Mouse (Mus musculus): ENCODE results near the gene Ms4a6c. TPM values are rescaled to one million over a fixed set of nuclear protein-coding genes. Genes with fewer than 3 reads are reported as not detected.
"Not testable (repeated sequence)": the region's sequence is repeated elsewhere in the genome, so short reads cannot be mapped to it uniquely, and the experiment has no call there.

Ms4a6c gene
- total RNA-seq, 1 experiment from 2014 or later, result 6.7 TPM

DNA sequence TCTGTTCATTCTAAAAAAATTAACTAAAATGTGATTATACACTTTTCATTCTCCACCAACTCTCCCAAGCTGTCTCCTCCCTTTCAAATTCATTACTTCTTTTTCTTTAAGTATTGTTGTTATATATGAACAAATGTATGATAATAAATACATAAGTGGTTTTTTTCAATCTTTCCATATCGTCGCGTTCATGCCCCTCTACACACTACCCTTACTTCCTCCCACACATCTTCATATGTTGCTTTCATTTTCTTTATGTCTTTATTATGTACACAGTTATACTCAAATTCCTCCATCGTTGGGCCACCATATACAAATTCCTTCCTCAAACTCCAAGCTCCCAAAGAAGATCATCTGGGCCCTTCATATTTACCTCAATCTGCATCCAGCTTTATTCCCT lies 32.2 kb downstream of the Ms4a6c start:
- DNase-seq, result no peak

DNA sequence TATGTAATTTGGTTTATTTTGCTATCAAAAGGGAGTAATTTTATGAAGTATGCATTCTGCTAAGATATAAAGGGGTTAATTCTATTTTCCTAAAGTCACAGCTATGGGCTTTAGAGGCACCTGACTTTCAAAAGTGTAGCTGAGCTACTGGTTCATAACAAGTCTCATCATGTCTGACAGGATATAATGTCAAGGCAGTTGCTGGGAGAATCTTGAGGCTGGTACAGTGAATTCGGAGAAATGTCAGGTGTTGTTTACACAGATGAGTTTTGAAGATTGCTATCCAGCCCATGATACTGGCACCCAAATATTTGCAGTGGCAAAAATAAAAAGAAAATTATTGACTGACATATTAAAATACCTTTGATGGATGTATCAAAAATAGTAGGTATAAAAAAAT lies 35.7 kb downstream of the Ms4a6c start:
- no peak for DNase-seq

DNA sequence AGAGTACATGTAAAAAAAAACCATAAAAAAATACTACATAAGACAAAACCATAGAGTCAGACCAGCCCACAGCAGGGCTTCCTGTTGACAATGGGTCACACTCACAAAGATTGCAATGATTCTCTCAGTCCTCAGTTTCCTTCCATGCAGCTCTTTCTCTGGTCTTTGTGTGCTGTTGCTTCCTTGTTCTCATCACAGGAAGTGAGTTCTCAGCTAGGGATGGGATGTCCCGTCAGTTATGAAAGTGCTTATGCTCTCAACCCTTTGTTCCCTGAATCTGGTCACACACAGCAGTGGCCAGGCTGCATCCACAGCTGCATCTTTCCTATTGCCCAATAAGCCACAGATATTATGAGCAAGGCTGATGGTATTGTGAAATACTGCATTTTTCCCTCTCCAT lies 44.3 kb downstream of the Ms4a6c start:
- no peak for DNase-seq

DNA sequence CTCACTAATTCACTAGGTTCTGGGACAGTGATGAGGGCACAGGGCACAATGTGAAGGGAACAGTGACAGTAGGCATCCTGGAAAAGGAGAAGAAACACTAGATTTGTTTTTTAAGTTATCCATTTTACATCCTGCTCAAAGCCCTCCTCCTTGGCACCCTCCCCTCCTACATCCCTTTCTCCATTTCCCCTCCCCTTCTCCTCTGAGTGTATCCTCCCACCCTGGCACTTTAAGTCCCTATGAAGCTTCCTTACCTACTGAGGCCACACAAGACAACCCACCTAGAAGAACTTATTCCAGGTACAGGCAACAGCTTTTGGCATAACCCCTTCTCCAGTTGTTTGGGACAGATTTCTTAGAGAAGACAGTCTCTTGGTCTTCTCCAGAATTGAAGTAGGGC lies 47.1 kb downstream of the Ms4a6c start, which contains the start of gene Ms4a6b:
Ms4a6b (plus strand) TSS at position 267 of the 400 bp plus-strand sequence.
- no peak for DNase-seq

DNA sequence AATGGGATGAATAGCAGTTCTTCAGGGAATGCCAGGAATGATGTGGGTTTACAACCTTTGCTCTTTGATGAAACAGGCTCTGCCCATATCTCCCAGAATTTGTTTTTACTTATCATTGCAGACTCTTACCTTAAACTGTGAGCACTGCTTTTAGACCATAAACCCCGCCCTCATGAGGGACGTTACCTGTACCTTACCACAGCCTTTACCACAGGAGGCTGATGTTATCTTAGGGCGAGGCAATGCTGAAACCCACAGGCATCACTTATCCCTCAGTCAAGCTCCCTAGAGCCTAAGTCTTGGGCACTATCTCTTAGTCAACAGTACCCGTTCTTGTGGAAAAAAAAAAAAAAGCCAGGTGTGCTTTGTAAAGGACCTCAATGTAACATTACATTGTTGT lies 47.7 kb downstream of the Ms4a6c start:
- no peak for DNase-seq

DNA sequence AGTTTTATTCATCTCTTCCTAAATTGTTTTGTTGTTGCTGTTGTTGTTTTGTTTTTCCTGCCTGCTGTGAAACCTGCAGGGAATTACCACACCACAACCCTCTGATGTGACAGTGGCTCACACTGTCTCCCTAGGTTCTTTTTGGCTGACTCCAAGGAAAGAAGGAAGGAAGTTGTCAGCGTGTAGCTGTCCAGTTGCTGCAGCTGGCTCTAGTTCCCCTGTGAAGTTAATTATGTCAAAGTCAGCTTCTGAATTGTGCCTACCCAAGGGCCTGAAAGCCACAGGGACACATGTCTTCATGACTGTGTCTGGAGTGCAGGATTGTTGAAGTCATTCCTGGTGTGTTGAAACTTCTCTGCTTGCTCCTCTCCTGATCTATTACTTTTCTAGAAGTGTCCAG lies 48.2 kb downstream of the Ms4a6c start:
- not testable (repeated sequence) for DNase-seq

DNA sequence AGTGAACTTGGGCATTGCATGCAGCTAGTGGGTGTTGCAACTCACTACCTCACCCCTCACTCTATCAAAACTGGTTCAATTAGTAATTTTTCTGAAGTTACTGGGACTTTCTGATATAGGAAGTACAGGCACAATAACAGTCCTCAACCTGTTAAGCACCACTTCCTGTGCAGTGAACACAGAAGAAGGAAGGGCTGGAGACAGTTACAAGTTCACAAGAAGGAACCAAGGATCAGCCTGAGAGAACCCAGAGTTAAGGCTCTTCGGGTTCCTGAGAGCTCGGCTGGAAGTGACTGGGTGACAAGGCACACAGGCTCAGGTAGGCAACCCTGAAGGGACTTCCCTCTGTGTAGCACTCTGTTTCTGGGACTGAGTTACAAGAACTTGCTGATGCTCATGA lies 49.2 kb downstream of the Ms4a6c start:
- not testable (repeated sequence) for DNase-seq

DNA sequence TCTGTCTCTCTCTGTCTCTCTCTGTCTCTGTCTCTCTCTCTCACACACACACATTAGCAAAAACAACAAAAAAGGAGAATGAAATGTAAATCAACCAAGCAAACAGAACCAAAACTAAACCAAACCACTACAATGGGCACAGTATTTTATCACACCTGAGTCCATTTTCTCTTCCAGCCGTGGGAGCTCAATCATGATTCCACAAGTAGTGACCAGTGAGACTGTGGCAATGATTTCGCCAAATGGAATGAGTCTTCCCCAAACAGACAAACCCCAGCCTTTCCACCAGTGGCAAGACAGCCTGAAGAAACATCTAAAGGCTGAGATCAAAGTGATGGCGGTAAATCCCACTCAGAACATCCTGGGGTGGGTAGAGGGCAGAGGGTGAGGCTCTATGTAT lies 51.0 kb downstream of the Ms4a6c start:
- no peak for DNase-seq

Other genes with a start within 250 kb of the Ms4a6c start
- not detected in 2 replicates for gene Ms4a12, start 236.9 kb upstream of the Ms4a6c start, total RNA-seq (2021)
- gene Ms4a1, start 203.1 kb upstream of the Ms4a6c start, total RNA-seq (2021), result 1.8 and 9.8 TPM in 2 replicates
- not detected in 2 replicates for gene Ms4a5, start 185.5 kb upstream of the Ms4a6c start, total RNA-seq (2021)
- gene Ms4a14, start 154.9 kb upstream of the Ms4a6c start, total RNA-seq (2021), result not detected in 2 replicates
- 0.41 and 1.0 TPM in 2 replicates for gene Ms4a7, start 133.2 kb upstream of the Ms4a6c start, total RNA-seq (2021)
- gene Ms4a4a, start 93.8 kb upstream of the Ms4a6c start, total RNA-seq (2021), result 5.1 and 8.4 TPM in 2 replicates
- 0.44 and 8.7 TPM in 2 replicates for gene Ms4a4c, start 64.6 kb upstream of the Ms4a6c start, total RNA-seq (2021)
- 1.9 and 26.8 TPM in 2 replicates for gene Ms4a4b, start 25.8 kb upstream of the Ms4a6c start, total RNA-seq (2021)
- 0.44 and 7.2 TPM in 2 replicates for gene Gm8369, start 16.6 kb downstream of the Ms4a6c start, total RNA-seq (2021)
- gene Ms4a6b, start 47.1 kb downstream of the Ms4a6c start, total RNA-seq (2021), result 3.1 and 22.4 TPM in 2 replicates
- 2.0 and 3.9 TPM in 2 replicates for gene Ms4a4d, start 67.4 kb downstream of the Ms4a6c start, total RNA-seq (2021)
- gene Ms4a6d, start 135.5 kb downstream of the Ms4a6c start, total RNA-seq (2021), result 2.1 and 2.7 TPM in 2 replicates
- not detected in 2 replicates for gene Ms4a2, start 154.4 kb downstream of the Ms4a6c start, total RNA-seq (2021)
- gene Ms4a3, start 171.5 kb downstream of the Ms4a6c start, total RNA-seq (2021), result not detected in 2 replicates
- gene Oosp2, start 191.2 kb downstream of the Ms4a6c start, total RNA-seq (2021), result not detected in 2 replicates
- 1.7 and 1.9 TPM in 2 replicates for gene Oosp1, start 221.8 kb downstream of the Ms4a6c start, total RNA-seq (2021)
- not detected in 2 replicates for gene Oosp3, start 227.7 kb downstream of the Ms4a6c start, total RNA-seq (2021)

Measured in adrenal gland, postnatal 14 days (tissue).